Mouse (Mus musculus) left cerebral cortex, adult 9 months (tissue): ENCODE data around the gene Pcp2.
A peak's percentile ranks its signal among the peaks of the same experiment; 100 is the strongest.
"Not testable (repeated sequence)": the region's sequence is repeated elsewhere in the genome, so short reads cannot be mapped to it uniquely, and the experiment has no call there.

ENCODE experiments used
- DNase-seq, 2 experiments: peaks; one replicate each; pipeline ENCODE4 v3.0.0; 2022; ENCODE audit warnings: low spot score in 2 of 2

The Pcp2 gene

GRCm38 (mm10) chr8:3621199-3621970 is 4.0 kb downstream of the Pcp2 start, which contains the start of the genes Xab2 and Pet100:
Gene Xab2 (minus strand): TSS chr8:3621316.
Gene Pet100 (plus strand): TSS chr8:3621548.
- peak; percentile 99 to 100 for DNase-seq

GRCm38 (mm10) chr8:3609816-3610150 is 15.6 kb downstream of the Pcp2 start:
- DNase-seq: no peak

GRCm38 (mm10) chr8:3609046-3609815 is 16.1 kb downstream of the Pcp2 start:
- no peak for DNase-seq

- DNase-seq: no peak
These were observed 17.5 kb downstream of the Pcp2 start for GRCm38 (mm10) chr8:3607822-3608221.

- no peak for DNase-seq
These were observed 18.8 kb downstream of the Pcp2 start for GRCm38 (mm10) chr8:3606593-3606992.

GRCm38 (mm10) chr8:3603439-3603838 is 21.9 kb downstream of the Pcp2 start:
- DNase-seq: no peak

- no peak for DNase-seq
These were observed 24.9 kb downstream of the Pcp2 start for GRCm38 (mm10) chr8:3600401-3600800.

GRCm38 (mm10) chr8:3599219-3599618 is 26.1 kb downstream of the Pcp2 start:
- no peak for DNase-seq

- no peak for DNase-seq
These were observed 27.3 kb downstream of the Pcp2 start for GRCm38 (mm10) chr8:3598054-3598453.

GRCm38 (mm10) chr8:3594466-3594865 is 30.9 kb downstream of the Pcp2 start:
- DNase-seq: no peak

GRCm38 (mm10) chr8:3593470-3593869 is 31.9 kb downstream of the Pcp2 start:
- DNase-seq: no peak

GRCm38 (mm10) chr8:3588258-3588633 is 37.1 kb downstream of the Pcp2 start:
- no peak for DNase-seq

- peak in 1 of 2 experiments; percentile 66 for DNase-seq
These were observed 37.7 kb downstream of the Pcp2 start for GRCm38 (mm10) chr8:3587391-3588257.

- no peak for DNase-seq
These were observed 38.4 kb downstream of the Pcp2 start, which contains the start of gene Camsap3 for GRCm38 (mm10) chr8:3586993-3587390. Gene Camsap3 (plus strand): TSS chr8:3587293.

GRCm38 (mm10) chr8:3586452-3586851 is 38.9 kb downstream of the Pcp2 start:
- DNase-seq: no peak

GRCm38 (mm10) chr8:3581961-3582360 is 43.4 kb downstream of the Pcp2 start:
- DNase-seq: not testable (repeated sequence)

- no peak for DNase-seq
These were observed 45.7 kb downstream of the Pcp2 start for GRCm38 (mm10) chr8:3579390-3580364.

- no peak for DNase-seq
These were observed 49.0 kb downstream of the Pcp2 start for GRCm38 (mm10) chr8:3576211-3576960.

GRCm38 (mm10) chr8:3574546-3574945 is 50.8 kb downstream of the Pcp2 start:
- no peak for DNase-seq
